Mouse (Mus musculus) liver, postnatal 0 days (tissue): ENCODE measurements around the gene Gng5. TPM values are rescaled to one million over a fixed set of nuclear protein-coding genes. Genes with fewer than 3 reads are reported as not detected.

Experiments used
- ATAC-seq: fragments of 200-750 bp; cut with Nextera tagmentation; 2 replicates; pipeline ENCODE4 v1.8.0; 2017; ENCODE audit warnings: mild to moderate bottlenecking, moderate library complexity
- DNase-seq: peaks from one replicate; pipeline ENCODE4 v3.0.0-alpha.2; 2016
- H3K27ac ChIP-seq: fragments of 300-500 bp; sonication (generic); 2 replicates; pipeline ENCODE4 v1.5.1; 2014; ENCODE audit warnings: antibody characterized with exemption, moderate library complexity, mild to moderate bottlenecking, low read depth
- H3K27me3 ChIP-seq: fragments of 300-500 bp; sonication (generic); 2 replicates; pipeline ENCODE4 v1.6.1; 2014; ENCODE audit warnings: low read length, control low read depth, mixed read lengths; ENCODE audit not compliant: insufficient read depth
- H3K36me3 ChIP-seq: fragments of 300-500 bp; sonication (generic); replicated peaks from 2 replicates; pipeline ENCODE4 v1.6.1; 2014; ENCODE audit warnings: mild to moderate bottlenecking, control low read depth, low read length, moderate library complexity, mixed read lengths; ENCODE audit not compliant: insufficient read depth
- H3K4me1 ChIP-seq: fragments of 300-500 bp; sonication (generic); 2 replicates; pipeline ENCODE4 v1.6.1; 2014; ENCODE audit warnings: antibody characterized with exemption, mild to moderate bottlenecking, control low read depth; ENCODE audit not compliant: insufficient read depth
- H3K4me2 ChIP-seq: fragments of 300-500 bp; sonication (generic); 2 replicates; pipeline ENCODE4 v1.6.1; 2014; ENCODE audit warnings: low read depth, mild to moderate bottlenecking, low read length, moderate library complexity, mixed read lengths
- H3K4me3 ChIP-seq: fragments of 300-500 bp; sonication (generic); 2 replicates; pipeline ENCODE4 v1.5.1; 2014; ENCODE audit warnings: low read depth, low read length
- H3K9ac ChIP-seq: fragments of 300-500 bp; sonication (generic); replicated peaks from 2 replicates; pipeline ENCODE4 v1.6.1; 2014; ENCODE audit warnings: mild to moderate bottlenecking, moderate library complexity
- H3K9me3 ChIP-seq: fragments of 300-500 bp; sonication (generic); 2 replicates; pipeline ENCODE4 v1.6.1; 2016; ENCODE audit warnings: mild to moderate bottlenecking, control low read depth, low read length, mixed read lengths
- CTCF ChIP-seq: sonication (generic); IDR thresholded peaks from 2 replicates; pipeline ENCODE4 v1.5.1; 2016; ENCODE audit warnings: antibody characterized with exemption, low read depth
- EP300 ChIP-seq: IDR thresholded peaks from 2 replicates; pipeline ENCODE4 v1.6.1; 2016; ENCODE audit warnings: antibody characterized with exemption, low read depth, mild to moderate bottlenecking
- whole genome bisulfite sequencing: fragments of 180-500 bp; shearing (Covaris S2); extraction: QIAGEN DNeasy Blood & Tissue Kit; methylation state at CpG from one replicate; pipeline ENCODE4 v1.1.7; 2014; ENCODE audit not compliant: insufficient replicate concordance; 5-methylcytosine and 5-hydroxymethylcytosine counted together
- polyA plus RNA-seq: library from polyadenylated mRNA; unstranded; fragments of >200 nt; fragmentation: Nextera tagmentation; extraction: Ambion mirVana; gene quantifications from 2 replicates; pipeline ENCODE4 v1.2.1, GENCODE M21; 2015

Gene Gng5
- polyA plus RNA-seq, 1 experiment from 2014 or later, result 778 TPM

GRCm38 (mm10) chr3:146554816-146555215 lies 55.2 kb downstream of the Gng5 start:
- Histone ChIP-seq H3K9ac (no peak overlapping the region), H3K4me1 (no peaks in the 10 kb centered on the region), H3K36me3 (no peaks in the 10 kb centered on the region), H3K4me2 (no peak overlapping the region), H3K27me3 (no peaks in the 10 kb centered on the region), H3K9me3 (no peaks in the 10 kb centered on the region), H3K4me3 (no peak overlapping the region), H3K27ac (no peak overlapping the region)
- TF ChIP-seq CTCF (no peak), EP300 (no peak)
- WGBS, result 76% methylated on average over 7 of the region's 7 CpGs
- no peak for DNase-seq
- ATAC-seq, result no peak

Other genes starting within 250 kb of the Gng5 start
- 19.3 and 22.4 TPM in 2 replicates for gene Ssx2ip, start 95.2 kb upstream of the Gng5 start, polyA plus RNA-seq
- gene Ctbs, start 50.0 kb upstream of the Gng5 start, polyA plus RNA-seq, result 8.3 and 9.9 TPM in 2 replicates
- gene Spata1, start 54 bp upstream of the Gng5 start, polyA plus RNA-seq, result 0.62 and 1.5 TPM in 2 replicates
- gene Rpf1, start 21.6 kb downstream of the Gng5 start, polyA plus RNA-seq, result 24.0 and 24.6 TPM in 2 replicates
- gene Uox, start 70.6 kb downstream of the Gng5 start, polyA plus RNA-seq, result 213 and 245 TPM in 2 replicates
- 3.9 and 4.0 TPM in 2 replicates for gene Dnase2b, start 115.8 kb downstream of the Gng5 start, polyA plus RNA-seq
- gene 4930503B20Rik, start 151.5 kb downstream of the Gng5 start, polyA plus RNA-seq, result not detected in 2 replicates
- 0.11 TPM in 1 of 2 replicates, not detected in the other for gene Samd13, start 185.8 kb downstream of the Gng5 start, polyA plus RNA-seq